Mouse (Mus musculus): ENCODE results near the gene A630095N17Rik. TPM values are rescaled to one million over a fixed set of nuclear protein-coding genes. Genes with fewer than 3 reads are reported as not detected.

The A630095N17Rik gene
- polyA plus RNA-seq, 1 experiment from 2014 or later = not detected

DNA sequence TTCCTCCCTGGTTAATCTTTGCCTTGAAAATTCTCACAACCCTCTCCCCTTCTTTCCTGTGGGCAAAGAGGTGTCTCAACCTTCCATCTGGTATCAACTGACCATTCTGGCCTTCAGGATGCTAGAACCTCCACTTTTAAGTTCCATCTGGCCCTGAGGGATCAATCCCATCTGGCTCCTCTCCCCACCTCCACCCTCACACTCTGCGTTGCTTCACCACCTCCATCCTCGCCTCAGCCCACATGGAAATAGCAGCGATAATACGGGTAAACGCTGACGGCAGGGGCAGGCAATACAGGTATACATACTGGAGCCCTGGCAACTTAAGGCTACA, 14.0 kb downstream of the A630095N17Rik start:
- H3K27ac ChIP-seq (ENCODE audit: low read length) = 0 out of 2 replicates have a peak overlapping the region, but pooled peaks have one; percentile 72
- peak overlapping the region; percentile 46; the same call in 1 of the 2 replicates for H3K9ac ChIP-seq (replicated peaks; ENCODE audit: low read depth)
- peak overlapping the region; percentile 54 for H3K4me3 ChIP-seq (ENCODE audit: low read depth, low read length)
- WGBS = 3% methylated on average over 6 of the region's 6 CpGs
- no peak for TF ChIP-seq EP300 (IDR thresholded peaks at IDR 0.05)
- TF ChIP-seq CTCF (IDR thresholded peaks at IDR 0.05) = no peak
- H3K4me1 ChIP-seq (ENCODE audit: insufficient read depth, low read depth, low read length) = peaks cover 6% of the 10 kb centered on the region
- ATAC-seq (no peak), DNase-seq (ENCODE audit: low spot score) (no peak)
- peaks cover 3% of the 10 kb centered on the region for H3K27me3 ChIP-seq (replicated peaks; ENCODE audit: insufficient read depth, low read length)
- H3K4me2 ChIP-seq (replicated peaks; ENCODE audit: low read depth, low read length) = peak overlapping the region; percentile 78
- no peaks in the 10 kb centered on the region for H3K9me3 ChIP-seq (ENCODE audit: low read length)
- H3K36me3 ChIP-seq (ENCODE audit: insufficient read depth, low read length) = peaks cover 10% of the 10 kb centered on the region; the same call in 1 of the 2 replicates

DNA sequence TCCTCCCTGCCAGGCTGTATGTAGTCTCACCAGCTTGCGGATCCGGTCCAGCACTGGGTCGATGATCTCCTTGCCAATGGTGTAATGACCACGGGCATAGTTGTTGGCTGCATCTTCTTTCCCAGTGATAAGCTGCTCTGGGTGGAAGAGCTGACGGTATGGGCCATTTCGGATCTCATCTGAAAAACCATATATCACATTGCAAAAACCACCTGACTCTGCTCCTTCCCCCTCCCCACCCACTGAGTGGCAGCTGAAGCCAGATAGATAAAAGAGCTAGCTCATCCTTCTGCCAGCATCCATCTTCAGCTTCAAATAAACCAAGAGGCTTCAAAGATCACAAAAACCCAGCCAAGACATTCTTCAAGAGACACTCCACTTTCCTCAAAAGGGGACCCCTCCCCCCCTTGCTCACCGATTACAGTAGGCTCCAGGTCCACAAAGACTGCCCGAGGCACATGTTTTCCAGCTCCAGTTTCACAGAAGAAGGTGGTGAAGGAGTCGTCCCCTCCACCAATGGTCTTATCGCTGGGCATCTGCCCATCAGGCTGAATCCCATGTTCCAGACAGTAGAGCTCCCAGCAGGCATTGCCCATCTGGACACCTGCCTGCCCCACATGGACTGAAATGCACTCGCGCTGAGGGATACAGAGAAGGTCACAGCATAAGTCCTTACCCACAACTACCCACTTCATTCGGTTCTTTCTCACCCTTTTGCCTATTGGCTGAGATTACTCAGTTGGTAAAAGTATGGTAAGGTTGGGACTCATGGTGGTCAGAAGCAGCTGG, 14.9 kb downstream of the A630095N17Rik start:
- peaks cover 3% of the 10 kb centered on the region; the same call in 1 of the 2 replicates for H3K27me3 ChIP-seq (replicated peaks; ENCODE audit: insufficient read depth, low read length)
- H3K9me3 ChIP-seq (ENCODE audit: low read length) = no peaks in the 10 kb centered on the region
- H3K27ac ChIP-seq (ENCODE audit: low read length) = no peak overlapping the region
- peak overlapping the region; percentile 78; the same call in 1 of the 2 replicates for H3K4me2 ChIP-seq (replicated peaks; ENCODE audit: low read depth, low read length)
- no peak overlapping the region for H3K9ac ChIP-seq (replicated peaks; ENCODE audit: low read depth)
- peaks cover 10% of the 10 kb centered on the region; the same call in 1 of the 2 replicates for H3K36me3 ChIP-seq (ENCODE audit: insufficient read depth, low read length)
- no peak for ATAC-seq
- TF ChIP-seq CTCF (IDR thresholded peaks at IDR 0.05) (no peak), EP300 (IDR thresholded peaks at IDR 0.05) (no peak)
- DNase-seq (ENCODE audit: low spot score) = no peak
- H3K4me3 ChIP-seq (ENCODE audit: low read depth, low read length) = no peak overlapping the region
- WGBS = 62% methylated on average over 13 of the region's 13 CpGs
- H3K4me1 ChIP-seq (ENCODE audit: insufficient read depth, low read depth, low read length) = peaks cover 6% of the 10 kb centered on the region

GRCm38 (mm10) chr1:75215785-75216184, 16.1 kb downstream of the A630095N17Rik start:
- Histone ChIP-seq H3K27me3 (replicated peaks; ENCODE audit: insufficient read depth, low read length) (peaks cover 3% of the 10 kb centered on the region; the same call in 1 of the 2 replicates), H3K4me1 (ENCODE audit: insufficient read depth, low read depth, low read length) (peaks cover 12% of the 10 kb centered on the region), H3K9me3 (ENCODE audit: low read length) (no peaks in the 10 kb centered on the region), H3K4me2 (replicated peaks; ENCODE audit: low read depth, low read length) (no peak overlapping the region), H3K27ac (ENCODE audit: low read length) (no peak overlapping the region), H3K36me3 (ENCODE audit: insufficient read depth, low read length) (peaks cover 10% of the 10 kb centered on the region; the same call in 1 of the 2 replicates), H3K9ac (replicated peaks; ENCODE audit: low read depth) (no peak overlapping the region), H3K4me3 (ENCODE audit: low read depth, low read length) (no peak overlapping the region)
- WGBS = 91% methylated on average over 9 of the region's 9 CpGs
- ATAC-seq (no peak), DNase-seq (ENCODE audit: low spot score) (no peak)
- no peak for TF ChIP-seq CTCF (IDR thresholded peaks at IDR 0.05)

DNA sequence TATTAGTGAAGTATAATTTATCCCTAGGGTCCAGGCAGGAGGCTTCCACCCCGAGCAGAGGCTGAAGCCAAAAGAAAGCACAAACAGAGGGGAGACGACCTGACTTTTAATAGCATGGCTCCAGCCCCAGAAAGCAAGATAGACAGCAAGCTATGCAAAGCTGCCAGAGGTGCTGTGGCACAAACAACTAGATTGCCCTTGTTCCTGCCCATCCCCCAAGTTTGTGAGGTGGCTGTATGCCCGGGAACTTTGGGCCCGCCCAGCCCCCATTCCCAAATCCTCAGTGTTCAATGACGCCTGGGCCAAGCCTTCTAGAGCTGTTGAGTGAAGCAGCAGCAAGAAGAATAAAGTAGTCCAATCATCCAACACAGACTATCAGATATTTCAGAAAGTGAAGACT, 17.0 kb downstream of the A630095N17Rik start:
- DNase-seq (ENCODE audit: low spot score) = no peak
- Histone ChIP-seq H3K27me3 (replicated peaks; ENCODE audit: insufficient read depth, low read length) (peaks cover 3% of the 10 kb centered on the region; the same call in 1 of the 2 replicates), H3K9me3 (ENCODE audit: low read length) (no peaks in the 10 kb centered on the region), H3K4me2 (replicated peaks; ENCODE audit: low read depth, low read length) (no peak overlapping the region), H3K9ac (replicated peaks; ENCODE audit: low read depth) (no peak overlapping the region), H3K4me1 (ENCODE audit: insufficient read depth, low read depth, low read length) (peaks cover 13% of the 10 kb centered on the region), H3K4me3 (ENCODE audit: low read depth, low read length) (no peak overlapping the region), H3K36me3 (ENCODE audit: insufficient read depth, low read length) (peaks cover 10% of the 10 kb centered on the region; the same call in 1 of the 2 replicates), H3K27ac (ENCODE audit: low read length) (no peak overlapping the region)
- no peak for TF ChIP-seq EP300 (IDR thresholded peaks at IDR 0.05)
- TF ChIP-seq CTCF (IDR thresholded peaks at IDR 0.05) = no peak
- WGBS = 56% methylated on average over 5 of the region's 5 CpGs
- ATAC-seq = no peak

DNA sequence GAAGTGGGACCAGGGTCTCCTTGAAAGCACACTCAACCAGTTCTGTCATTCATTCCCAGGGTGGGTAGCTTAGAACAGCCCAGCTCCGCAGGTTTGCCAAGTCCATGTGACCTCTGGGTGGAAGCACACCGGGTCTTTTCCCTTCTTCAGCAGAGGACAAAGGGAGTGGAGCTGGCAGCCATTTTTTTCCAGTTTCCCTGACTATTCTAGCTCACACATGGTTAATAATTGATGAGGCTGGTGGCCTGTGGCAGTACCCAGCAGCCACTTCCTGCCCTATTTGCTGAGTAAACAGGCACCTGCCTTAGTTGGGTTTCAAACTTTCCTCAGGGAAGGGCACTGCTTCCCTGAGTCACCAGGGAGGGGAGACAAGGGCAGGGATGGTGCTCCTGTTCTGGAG, 17.5 kb downstream of the A630095N17Rik start:
- WGBS = 37% methylated on average over 2 of the region's 2 CpGs
- ATAC-seq (no peak), DNase-seq (ENCODE audit: low spot score) (peak; percentile 41)
- H3K4me3 ChIP-seq (ENCODE audit: low read depth, low read length) = no peak overlapping the region
- H3K9me3 ChIP-seq (ENCODE audit: low read length) = no peaks in the 10 kb centered on the region
- H3K27ac ChIP-seq (ENCODE audit: low read length) = no peak overlapping the region
- TF ChIP-seq EP300 (IDR thresholded peaks at IDR 0.05) (no peak), CTCF (IDR thresholded peaks at IDR 0.05) (no peak)
- peaks cover 17% of the 10 kb centered on the region for H3K4me1 ChIP-seq (ENCODE audit: insufficient read depth, low read depth, low read length)
- H3K9ac ChIP-seq (replicated peaks; ENCODE audit: low read depth) = no peak overlapping the region
- H3K27me3 ChIP-seq (replicated peaks; ENCODE audit: insufficient read depth, low read length) = peaks cover 3% of the 10 kb centered on the region; the same call in 1 of the 2 replicates
- peaks cover 10% of the 10 kb centered on the region; the same call in 1 of the 2 replicates for H3K36me3 ChIP-seq (ENCODE audit: insufficient read depth, low read length)
- no peak overlapping the region for H3K4me2 ChIP-seq (replicated peaks; ENCODE audit: low read depth, low read length)

- no peaks in the 10 kb centered on the region for H3K27me3 ChIP-seq (replicated peaks; ENCODE audit: insufficient read depth, low read length)
- H3K4me3 ChIP-seq (ENCODE audit: low read depth, low read length) = no peak overlapping the region
- H3K9ac ChIP-seq (replicated peaks; ENCODE audit: low read depth) = no peak overlapping the region
- DNase-seq (ENCODE audit: low spot score) = peak; percentile 22
- H3K4me2 ChIP-seq (replicated peaks; ENCODE audit: low read depth, low read length) = no peak overlapping the region
- H3K36me3 ChIP-seq (ENCODE audit: insufficient read depth, low read length) = peaks cover 10% of the 10 kb centered on the region; the same call in 1 of the 2 replicates
- H3K27ac ChIP-seq (ENCODE audit: low read length) = no peak overlapping the region
- no peaks in the 10 kb centered on the region for H3K9me3 ChIP-seq (ENCODE audit: low read length)
- ATAC-seq = no peak
- TF ChIP-seq CTCF (IDR thresholded peaks at IDR 0.05) = no peak
- TF ChIP-seq EP300 (IDR thresholded peaks at IDR 0.05) = no peak
- 75% methylated on average over 7 of the region's 7 CpGs for WGBS
- H3K4me1 ChIP-seq (ENCODE audit: insufficient read depth, low read depth, low read length) = peaks cover 20% of the 10 kb centered on the region; the same call in 1 of the 2 replicates
These were observed 18.8 kb downstream of the A630095N17Rik start for GRCm38 (mm10) chr1:75213096-75213495.
